Mouse (Mus musculus) G1E (cell line): ENCODE measurements around the gene Tespa1. TPM values are rescaled to one million over a fixed set of nuclear protein-coding genes. Genes with fewer than 3 reads are reported as not detected.
"Not testable (repeated sequence)": the region's sequence is repeated elsewhere in the genome, so short reads cannot be mapped to it uniquely, and the experiment has no call there.

Source experiments
- ATAC-seq: 2 replicates; pipeline ENCODE4 v1.8.0; 2016; ENCODE audit warnings: mild to moderate bottlenecking; ENCODE audit not compliant: insufficient number of reproducible peaks, poor library complexity, low FRiP score, severe bottlenecking; ENCODE audit errors: extremely low read depth
- DNase-seq: peaks from one replicate; pipeline ENCODE4 v3.0.0; 2012; ENCODE audit warnings: low spot score
- H3K27me3 ChIP-seq: 2 replicates; pipeline ENCODE4 v1.6.1; 2012; ENCODE audit warnings: mild to moderate bottlenecking, low read length, inconsistent platforms; ENCODE audit not compliant: insufficient read depth
- H3K36me3 ChIP-seq: replicated peaks from 2 replicates; pipeline ENCODE3; 2012; ENCODE audit warnings: mild to moderate bottlenecking, inconsistent platforms
- H3K4me1 ChIP-seq: 2 replicates; pipeline ENCODE4 v1.6.1; 2012; ENCODE audit warnings: low read depth, low read length, inconsistent platforms, mixed read lengths; ENCODE audit not compliant: insufficient read depth
- H3K4me3 ChIP-seq: 2 replicates; pipeline ENCODE4 v1.5.1; 2012; ENCODE audit warnings: low read depth, mild to moderate bottlenecking, inconsistent platforms, low read length, moderate library complexity, mixed read lengths
- H3K9me3 ChIP-seq: replicated peaks from 2 replicates; pipeline ENCODE4 v1.6.1; 2012; ENCODE audit warnings: inconsistent platforms
- CTCF ChIP-seq: IDR thresholded peaks from 2 replicates; pipeline ENCODE4 v1.5.1; 2012; ENCODE audit warnings: low read depth, low read length, inconsistent platforms, mixed read lengths
- GATA1 ChIP-seq: IDR thresholded peaks from 2 replicates; pipeline ENCODE4 v1.6.1; 2012; ENCODE audit warnings: borderline replicate concordance, low read length, inconsistent platforms, mixed read lengths
- GATA2 ChIP-seq: IDR thresholded peaks from 2 replicates; pipeline ENCODE4 v1.6.1; 2012; ENCODE audit warnings: low read depth, low read length, inconsistent platforms, borderline replicate concordance
- POLR2AphosphoS5 ChIP-seq: IDR thresholded peaks from 2 replicates; pipeline ENCODE4 v1.6.1; 2012; ENCODE audit warnings: low read depth, low read length, inconsistent platforms; ENCODE audit not compliant: insufficient replicate concordance
- TAL1 ChIP-seq: conservative IDR thresholded peaks from 2 replicates; pipeline ENCODE4 v1.6.1; 2012; ENCODE audit warnings: low read depth, low read length, inconsistent platforms, mixed read lengths
- polyA plus RNA-seq: library from polyadenylated mRNA; stranded (reverse); fragments of >175 nt; gene quantifications from 2 replicates; pipeline ENCODE4 v1.2.3, GENCODE M21; 2012
- total RNA-seq, 2 experiments: library from RNA; stranded (forward) in 1 of 2; stranded (reverse) in 1 of 2; fragments of 200-1000 nt in 1 of 2; fragments of >200 nt in 1 of 2; fragmentation: Nextera tagmentation in 1 of 2; gene quantifications; 2 replicates each; pipeline ENCODE4 v1.2.3; 2014 to 2017

Gene Tespa1
- total and polyA plus RNA-seq, 3 experiments: 7.4 to 340 (median 209) TPM

DNA sequence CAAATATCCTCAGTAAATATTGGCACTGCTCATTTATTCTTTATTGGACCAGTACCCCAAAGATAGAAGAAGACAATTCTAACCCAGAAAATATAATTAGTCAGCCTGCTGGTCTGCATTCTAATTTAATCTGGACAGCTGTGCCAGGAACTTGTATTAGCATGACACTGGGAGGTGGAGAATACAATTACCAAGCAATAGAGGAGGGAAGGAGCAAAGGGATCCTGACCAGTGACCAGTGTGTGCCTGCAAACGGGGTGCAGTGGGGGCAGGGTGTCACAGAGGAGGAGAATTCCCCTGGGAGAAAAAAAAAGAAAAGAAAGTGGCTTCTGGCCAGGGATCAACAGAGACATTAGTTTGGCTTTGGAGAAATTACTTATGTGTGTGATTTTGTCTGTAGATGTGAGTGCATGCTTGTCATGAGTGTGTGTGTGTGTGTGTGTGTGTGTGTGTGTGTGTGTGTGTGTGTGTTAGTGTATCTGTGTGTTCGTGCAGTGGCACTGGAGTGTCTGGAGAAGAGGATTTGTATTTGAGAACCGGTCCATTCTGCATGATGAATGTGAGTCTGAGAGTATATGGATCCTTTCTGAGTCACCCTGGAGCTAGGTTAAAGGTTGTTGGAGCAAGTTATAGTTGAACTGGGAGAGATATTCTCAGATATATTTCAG lies 28.8 kb upstream of the Tespa1 start:
- H3K9me3 ChIP-seq: no peaks in the 10 kb centered on the region
- H3K36me3 ChIP-seq: no peaks in the 10 kb centered on the region
- no peak for DNase-seq
- H3K4me3 ChIP-seq: no peak overlapping the region
- TF ChIP-seq GATA1 (no peak), TAL1 (no peak), GATA2 (no peak), POLR2AphosphoS5 (no peak), CTCF (no peak)
- H3K27me3 ChIP-seq: no peaks in the 10 kb centered on the region
- no peak for ATAC-seq
- H3K4me1 ChIP-seq: no peaks in the 10 kb centered on the region

DNA sequence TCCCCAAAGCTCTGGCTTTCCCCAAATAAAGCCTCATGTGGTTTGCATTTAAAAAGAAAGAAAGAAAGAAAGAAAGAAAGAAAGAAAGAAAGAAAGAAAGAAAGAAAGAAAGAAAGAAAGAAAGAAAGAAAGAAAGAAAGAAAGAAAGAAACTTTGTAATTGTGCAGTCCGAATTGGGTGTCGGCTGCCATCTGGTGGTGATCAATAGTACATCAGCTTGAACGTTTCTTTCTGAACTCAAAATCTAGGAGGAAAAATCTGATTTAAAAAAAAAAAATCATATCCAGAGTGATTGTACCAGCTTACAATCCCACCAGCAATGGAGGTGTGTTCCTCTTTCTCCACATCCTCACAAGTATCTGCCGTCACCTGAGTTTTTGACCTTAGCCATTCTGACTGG lies 23.9 kb upstream of the Tespa1 start:
- not testable (repeated sequence) for H3K36me3 ChIP-seq, H3K4me3 ChIP-seq, H3K4me1 ChIP-seq, H3K27me3 ChIP-seq, H3K9me3 ChIP-seq, ATAC-seq, DNase-seq

DNA sequence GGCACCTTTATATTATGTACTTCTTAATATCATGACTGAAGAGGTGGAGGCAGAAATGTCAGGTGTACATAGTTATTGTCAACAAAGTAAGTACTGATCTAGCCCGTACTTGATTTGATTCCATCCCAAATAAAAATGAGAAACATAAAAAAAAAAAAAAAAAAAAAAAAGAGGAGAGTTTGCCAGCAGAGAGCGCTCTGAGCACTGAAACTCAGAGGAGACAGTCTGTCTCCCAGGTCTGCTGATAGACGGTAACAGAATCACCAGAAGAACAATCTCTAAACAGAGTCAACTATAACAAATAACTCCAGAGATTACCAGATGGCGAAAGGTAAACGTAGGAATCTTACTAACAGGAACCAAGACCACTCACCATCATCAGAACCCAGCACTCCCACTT lies 18.5 kb upstream of the Tespa1 start:
- H3K27me3 ChIP-seq, H3K36me3 ChIP-seq, H3K9me3 ChIP-seq, H3K4me1 ChIP-seq, DNase-seq, H3K4me3 ChIP-seq, ATAC-seq: not testable (repeated sequence)

DNA sequence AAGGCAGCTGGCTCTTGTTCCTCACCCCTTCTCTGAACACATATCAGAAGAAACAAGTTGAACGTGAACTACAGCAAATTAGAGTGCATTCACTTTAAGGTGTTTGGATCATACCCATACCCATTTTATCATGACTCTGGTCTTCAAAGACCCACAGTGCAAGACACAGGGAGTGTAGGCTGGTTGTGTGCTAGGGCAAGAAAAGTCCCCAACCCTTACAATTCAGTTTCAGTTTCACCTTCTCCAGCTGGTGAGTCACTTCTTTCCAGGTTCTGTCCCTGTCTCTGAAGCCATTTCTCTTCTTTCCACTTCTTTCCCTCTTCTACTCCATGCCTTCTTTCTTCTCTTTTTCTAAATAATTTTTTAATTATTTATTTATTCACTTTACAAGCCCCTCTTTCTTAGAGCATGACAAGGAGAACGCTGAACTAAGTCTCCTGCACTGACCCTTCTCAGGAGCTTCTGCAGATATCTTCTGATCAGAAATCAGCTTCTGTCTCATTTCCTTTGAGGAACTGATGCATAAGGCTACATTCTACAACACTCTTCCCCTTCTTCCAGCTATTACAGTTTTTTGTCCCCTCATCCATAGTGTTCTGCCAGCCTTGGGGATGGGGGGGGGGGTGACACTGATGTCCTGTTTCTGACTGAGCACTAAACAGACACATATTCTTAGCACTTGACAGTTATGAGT lies 11.0 kb upstream of the Tespa1 start:
- ATAC-seq (peak; percentile 25; the same call in 1 of the 2 replicates), DNase-seq (no peak)
- no peak overlapping the region; the same call in 1 of the 2 replicates for H3K4me3 ChIP-seq
- no peaks in the 10 kb centered on the region for H3K27me3 ChIP-seq
- H3K36me3 ChIP-seq: no peaks in the 10 kb centered on the region
- TF ChIP-seq GATA1 (no peak), CTCF (no peak)
- no peaks in the 10 kb centered on the region for H3K9me3 ChIP-seq
- H3K4me1 ChIP-seq: peaks cover 12% of the 10 kb centered on the region

DNA sequence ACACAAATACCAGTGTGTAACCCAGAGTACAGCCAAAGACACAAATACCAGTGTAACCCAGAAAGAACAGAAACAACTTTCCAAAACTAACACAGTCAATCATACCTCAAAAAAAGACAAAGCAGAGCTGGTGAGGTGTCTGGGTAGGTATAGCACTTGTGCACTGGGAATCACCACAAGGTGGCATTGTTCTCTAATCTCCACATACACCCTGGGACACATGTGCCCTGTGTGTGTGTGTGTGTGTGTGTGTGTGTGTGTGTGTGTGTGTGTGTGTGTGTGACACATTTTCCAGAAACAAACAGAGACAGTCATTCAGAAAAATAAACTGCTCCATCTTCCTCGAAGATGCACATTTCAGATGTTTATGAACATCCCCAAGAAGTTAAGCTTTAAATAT lies 9.1 kb upstream of the Tespa1 start:
- TF ChIP-seq GATA1: no peak
- TF ChIP-seq GATA2: no peak
- TF ChIP-seq CTCF: peak; percentile 25; the same call in 1 of the 2 replicates
- DNase-seq (no peak), ATAC-seq (peak; percentile 69)
- no peaks in the 10 kb centered on the region for H3K9me3 ChIP-seq
- H3K4me1 ChIP-seq: peaks cover 16% of the 10 kb centered on the region
- H3K4me3 ChIP-seq: no peak overlapping the region
- H3K27me3 ChIP-seq: no peaks in the 10 kb centered on the region
- no peaks in the 10 kb centered on the region for H3K36me3 ChIP-seq

DNA sequence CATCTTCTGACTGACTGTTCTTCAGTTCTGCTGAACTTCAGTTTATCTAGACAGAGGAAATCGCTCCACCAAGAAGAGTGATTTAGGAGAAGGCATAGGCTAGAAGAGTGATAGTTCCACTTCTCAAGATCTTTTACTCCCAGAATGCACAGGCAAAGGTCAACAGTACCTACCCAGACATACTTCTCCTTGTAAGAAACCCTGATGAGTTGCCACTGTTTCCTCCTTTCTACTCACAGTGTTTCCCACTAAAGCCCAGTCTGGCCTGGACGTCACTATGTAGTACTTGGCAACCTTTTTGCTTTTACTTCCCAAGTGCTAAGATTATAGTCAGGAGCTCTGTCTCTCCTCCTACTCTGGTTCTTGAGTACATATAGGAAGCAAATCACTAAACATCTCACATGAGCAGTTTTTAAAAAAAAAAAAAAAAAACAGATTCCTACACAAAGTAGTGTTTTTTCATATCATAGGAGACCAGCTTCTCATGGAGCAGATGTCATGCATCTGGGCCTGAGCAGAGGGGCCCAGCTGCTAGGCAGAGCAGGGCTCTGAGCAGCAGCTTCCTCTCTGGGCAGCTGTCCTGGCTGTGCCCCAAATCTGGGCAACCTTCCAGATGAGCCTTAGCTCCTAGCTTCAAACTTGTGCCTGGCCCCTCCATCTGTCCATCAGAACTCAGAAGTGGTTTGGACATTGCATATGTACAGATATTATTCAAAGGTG lies 8.4 kb upstream of the Tespa1 start:
- no peak for DNase-seq
- Histone ChIP-seq H3K27me3 (no peaks in the 10 kb centered on the region), H3K4me3 (no peak overlapping the region), H3K9me3 (no peaks in the 10 kb centered on the region), H3K4me1 (peaks cover 22% of the 10 kb centered on the region), H3K36me3 (no peaks in the 10 kb centered on the region)
- peak; percentile 31; the same call in 1 of the 2 replicates for TF ChIP-seq TAL1
- no peak for TF ChIP-seq CTCF
- ATAC-seq: peak; percentile 76

DNA sequence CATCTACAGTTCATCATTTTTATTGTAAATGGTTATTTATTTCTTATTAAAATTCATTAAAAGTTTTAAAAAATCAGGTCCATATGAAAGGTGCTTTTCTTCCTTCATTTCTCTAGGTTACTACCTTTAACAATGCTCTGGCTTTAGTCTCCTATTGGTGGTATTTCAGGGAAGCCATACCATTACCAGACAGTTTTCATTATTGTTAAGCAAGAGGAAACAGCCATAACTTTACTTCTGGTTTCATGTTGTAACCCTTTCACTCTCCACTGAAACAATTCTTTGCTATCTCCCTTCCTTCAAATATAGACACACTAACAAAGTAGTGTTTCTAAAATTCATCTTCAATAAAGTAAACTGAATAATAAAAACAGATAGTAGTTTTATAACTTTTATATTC lies 6.8 kb upstream of the Tespa1 start:
- Histone ChIP-seq H3K9me3 (no peaks in the 10 kb centered on the region), H3K4me3 (no peak overlapping the region), H3K36me3 (no peaks in the 10 kb centered on the region), H3K4me1 (peaks cover 34% of the 10 kb centered on the region), H3K27me3 (no peaks in the 10 kb centered on the region)
- DNase-seq (no peak), ATAC-seq (no peak)
- TF ChIP-seq GATA1 (no peak), GATA2 (no peak), TAL1 (no peak)
